Mouse (Mus musculus) CD4-positive, CD25-positive, alpha-beta regulatory T cell, adult 4 months (primary cell): Measurements from ENCODE around the gene Gm10643. TPM values are rescaled to one million over a fixed set of nuclear protein-coding genes. Genes with fewer than 3 reads are reported as not detected.

ENCODE experiments used
- ATAC-seq: one replicate; pipeline ENCODE4 v1.8.0; 2017
- polyA plus RNA-seq, 2 experiments: library from polyadenylated mRNA; unstranded; fragments of 100-300 nt; shearing (Covaris generic); gene quantifications; one replicate each; pipeline ENCODE4 v1.2.1; 2017

The Gm10643 gene
- polyA plus RNA-seq, 2 experiments from 2014 or later, result 1.2 to 1.7 TPM

DNA sequence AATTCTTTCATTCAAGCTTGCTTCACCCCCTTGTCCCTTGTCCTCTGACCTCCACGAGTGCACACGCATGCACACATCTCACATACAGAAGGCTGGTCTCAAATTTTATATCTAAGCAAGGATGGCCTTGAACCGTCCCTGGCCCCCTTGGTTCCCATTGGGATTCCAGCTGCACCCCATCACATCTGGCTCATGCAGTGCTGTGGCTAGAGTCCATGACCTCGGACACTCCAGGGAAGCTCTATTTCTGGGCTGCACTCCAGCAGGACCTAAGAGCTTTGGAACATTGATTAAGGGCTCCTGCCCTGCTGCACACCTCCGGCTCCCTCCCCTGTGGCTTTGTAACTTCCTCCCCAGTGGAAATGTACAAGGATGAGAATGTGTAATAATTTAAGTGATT lies 26.9 kb downstream of the Gm10643 start:
- ATAC-seq, result no peak

GRCm38 (mm10) chr8:84032777-84033176 lies 32.2 kb downstream of the Gm10643 start:
- ATAC-seq, result no peak

GRCm38 (mm10) chr8:84029272-84029671 lies 35.7 kb downstream of the Gm10643 start:
- no peak for ATAC-seq

GRCm38 (mm10) chr8:84027449-84027848 lies 37.5 kb downstream of the Gm10643 start:
- ATAC-seq, result peak; percentile 43

GRCm38 (mm10) chr8:84025863-84026262 lies 39.1 kb downstream of the Gm10643 start:
- ATAC-seq, result peak; percentile 42

DNA sequence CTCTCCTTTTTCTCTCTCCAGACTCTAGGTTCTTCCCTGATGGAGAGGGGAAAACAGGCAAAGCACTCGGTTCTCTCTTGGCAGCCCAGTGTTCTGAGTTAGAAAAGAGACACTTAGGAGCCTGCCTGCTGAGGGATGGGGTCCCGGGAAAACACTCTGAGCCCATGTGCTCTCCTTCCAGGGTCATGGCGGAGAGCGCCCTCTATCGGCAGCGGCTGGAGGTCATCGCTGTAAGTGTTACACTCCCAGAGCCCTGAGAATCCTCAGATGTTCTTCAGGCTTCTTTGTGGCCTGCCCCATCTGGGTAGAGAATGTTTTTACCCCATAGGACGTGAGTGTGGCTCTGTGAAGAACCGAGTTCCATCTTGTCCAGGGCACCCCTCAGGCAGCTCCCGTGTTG lies 40.8 kb downstream of the Gm10643 start:
- no peak for ATAC-seq

GRCm38 (mm10) chr8:84023631-84024030 lies 41.3 kb downstream of the Gm10643 start:
- no peak for ATAC-seq

GRCm38 (mm10) chr8:84023085-84023484 lies 41.9 kb downstream of the Gm10643 start:
- ATAC-seq, result no peak

DNA sequence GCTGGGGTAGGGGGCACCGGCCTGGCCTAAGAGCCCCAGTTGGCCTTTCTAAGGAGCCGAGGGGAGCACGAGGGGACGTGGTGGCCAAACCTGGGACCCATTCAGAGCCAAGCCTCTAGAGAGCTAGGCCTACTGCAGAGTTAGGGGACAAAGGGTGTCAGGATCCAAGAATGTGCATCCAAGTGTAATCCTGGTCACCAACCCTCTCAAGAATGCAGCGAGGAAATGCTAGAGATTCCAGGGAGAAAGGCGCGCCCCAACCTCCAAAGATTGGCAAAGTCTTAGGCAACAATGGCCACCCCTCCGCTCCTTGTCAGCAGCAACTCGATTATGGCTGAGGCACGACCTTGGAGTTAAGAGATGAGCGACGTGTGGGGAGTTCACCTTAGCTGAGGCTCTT lies 43.4 kb downstream of the Gm10643 start:
- ATAC-seq, result no peak

- no peak for ATAC-seq
Measured at GRCm38 (mm10) chr8:84021096-84021495, 43.8 kb downstream of the Gm10643 start, which contains the start of gene Palm3. Palm3 (plus strand) TSS chr8:84021471.

DNA sequence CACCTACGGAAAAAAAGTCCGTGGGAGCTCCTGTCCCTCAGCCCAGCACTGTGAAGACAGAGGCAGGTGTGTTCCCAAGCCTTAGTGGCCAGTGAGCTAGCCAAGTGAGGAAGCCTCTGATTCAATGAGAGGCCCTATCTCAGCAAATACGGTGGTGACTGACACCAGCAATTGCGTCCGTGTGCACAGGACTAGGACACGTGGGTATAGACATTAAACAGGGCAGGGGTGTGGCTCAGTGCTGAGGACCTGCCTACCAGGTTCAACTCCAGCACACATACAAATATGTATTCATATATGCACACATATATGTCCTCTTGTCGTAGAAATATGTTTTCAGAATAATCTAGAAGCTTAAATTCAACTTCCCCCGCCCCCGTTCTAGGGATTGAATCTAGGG lies 45.2 kb downstream of the Gm10643 start:
- ATAC-seq, result peak; percentile 36

DNA sequence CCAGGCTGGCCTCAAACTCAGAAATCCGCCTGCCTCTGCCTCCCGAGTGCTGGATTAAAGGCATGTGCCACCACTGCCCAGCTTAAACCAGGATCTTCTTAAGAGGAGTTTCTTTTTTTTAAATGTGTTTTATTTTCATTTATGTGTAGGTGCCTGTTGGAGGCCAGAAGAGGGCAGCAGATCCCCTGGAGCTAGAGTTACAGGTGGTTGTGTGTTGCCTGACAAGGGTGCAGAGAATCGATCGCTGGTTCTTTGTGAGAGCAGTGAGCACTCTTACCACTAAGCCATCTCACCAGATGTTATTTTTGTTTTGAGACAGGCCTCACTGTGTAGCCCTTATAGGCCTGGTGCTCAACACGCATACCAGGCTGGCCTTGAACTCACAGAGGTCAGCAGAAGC lies 49.1 kb downstream of the Gm10643 start:
- no peak for ATAC-seq

Other genes with a start within 250 kb of the Gm10643 start
- 10 to 100 TPM in 1 of 2 experiments, 1 to 10 TPM in 1; 8.9 to 11.5 TPM for gene Adgrl1, start 165.0 kb downstream of the Gm10643 start, polyA plus RNA-seq
- under 1 TPM; 0.20 to 0.92 TPM for gene Gm10644, start 109.9 kb downstream of the Gm10643 start, polyA plus RNA-seq
- 10 to 100 TPM; 22.3 to 45.2 TPM for gene Asf1b, start 109.6 kb downstream of the Gm10643 start, polyA plus RNA-seq
- 10 to 100 TPM in 1 of 2 experiments, 1 to 10 TPM in 1; 9.5 to 15.4 TPM for gene Prkaca, start 92.1 kb downstream of the Gm10643 start, polyA plus RNA-seq
- gene Samd1, start 67.5 kb downstream of the Gm10643 start, polyA plus RNA-seq, result 1 to 10 TPM; 5.9 to 6.3 TPM
- not detected for gene 1700067K01Rik, start 63.6 kb downstream of the Gm10643 start, polyA plus RNA-seq
- not detected for gene 2210011C24Rik, start 53.0 kb downstream of the Gm10643 start, polyA plus RNA-seq
- gene Palm3, start 43.7 kb downstream of the Gm10643 start, polyA plus RNA-seq, result 1 to 10 TPM; 2.0 to 2.9 TPM
- gene Il27ra, start 22.5 kb downstream of the Gm10643 start, polyA plus RNA-seq, result 100 to 1,000 TPM; 261 to 389 TPM
- 10 to 100 TPM; 45.1 to 59.1 TPM for gene Rln3, start 20.1 kb downstream of the Gm10643 start, polyA plus RNA-seq
- gene Rfx1, start 1.7 kb upstream of the Gm10643 start, polyA plus RNA-seq, result 10 to 100 TPM; 10.9 to 14.0 TPM
- gene Dcaf15, start 39.6 kb upstream of the Gm10643 start, polyA plus RNA-seq, result 10 to 100 TPM; 14.5 to 15.5 TPM
- 10 to 100 TPM in 1 of 2 experiments, 1 to 10 TPM in 1; 6.1 to 13.1 TPM for gene Podnl1, start 60.9 kb upstream of the Gm10643 start, polyA plus RNA-seq
- gene Cc2d1a, start 82.8 kb upstream of the Gm10643 start, polyA plus RNA-seq, result 10 to 100 TPM; 12.7 to 19.2 TPM
- 1 to 10 TPM; 1.1 to 3.2 TPM for gene 4930432K21Rik, start 82.9 kb upstream of the Gm10643 start, polyA plus RNA-seq
- under 1 TPM in 1 of 2 experiments, not detected in 1; 0.81 TPM for gene Nanos3, start 120.1 kb upstream of the Gm10643 start, polyA plus RNA-seq
- 1 to 10 TPM; 3.3 to 4.3 TPM for gene Zswim4, start 171.9 kb upstream of the Gm10643 start, polyA plus RNA-seq
- gene D8Ertd738e, start 184.6 kb upstream of the Gm10643 start, polyA plus RNA-seq, result 100 to 1,000 TPM; 365 to 370 TPM
- gene Mri1, start 192.2 kb upstream of the Gm10643 start, polyA plus RNA-seq, result 1 to 10 TPM; 7.2 to 9.5 TPM
- 10 to 100 TPM; 52.0 to 56.6 TPM for gene Ccdc130, start 205.2 kb upstream of the Gm10643 start, polyA plus RNA-seq